Mouse (Mus musculus): ENCODE data around the gene Ccdc81. TPM values are rescaled to one million over a fixed set of nuclear protein-coding genes. Genes with fewer than 3 reads are reported as not detected.
A peak's percentile ranks its signal among the peaks of the same experiment; 100 is the strongest.

Gene Ccdc81
- polyA plus RNA-seq, 1 experiment from 2014 or later = 0.74 TPM

- no peaks in the 10 kb centered on the region for H3K4me1 ChIP-seq (replicated peaks; ENCODE audit: control insufficient read depth, insufficient read depth, low read length)
- H3K4me2 ChIP-seq (replicated peaks) = no peak overlapping the region
- peaks cover 21% of the 10 kb centered on the region; the same call in 1 of the 2 replicates for H3K36me3 ChIP-seq (replicated peaks; ENCODE audit: control insufficient read depth, insufficient read depth)
- H3K27ac ChIP-seq = no peak overlapping the region
- ATAC-seq (ENCODE audit: low FRiP score) = no peak
- 92% methylated on average over 3 of the region's 3 CpGs for WGBS
- H3K9me3 ChIP-seq (ENCODE audit: control insufficient read depth, low read length) = no peaks in the 10 kb centered on the region
- H3K27me3 ChIP-seq (ENCODE audit: control insufficient read depth, insufficient read depth, low read length) = no peaks in the 10 kb centered on the region
- no peak for DNase-seq (ENCODE audit: low spot score)
- no peak overlapping the region for H3K9ac ChIP-seq
- no peak overlapping the region for H3K4me3 ChIP-seq (replicated peaks; ENCODE audit: low read length)
Measured at GRCm38 (mm10) chr7:89913432-89914158, 10.2 kb upstream of the Ccdc81 start.

DNA sequence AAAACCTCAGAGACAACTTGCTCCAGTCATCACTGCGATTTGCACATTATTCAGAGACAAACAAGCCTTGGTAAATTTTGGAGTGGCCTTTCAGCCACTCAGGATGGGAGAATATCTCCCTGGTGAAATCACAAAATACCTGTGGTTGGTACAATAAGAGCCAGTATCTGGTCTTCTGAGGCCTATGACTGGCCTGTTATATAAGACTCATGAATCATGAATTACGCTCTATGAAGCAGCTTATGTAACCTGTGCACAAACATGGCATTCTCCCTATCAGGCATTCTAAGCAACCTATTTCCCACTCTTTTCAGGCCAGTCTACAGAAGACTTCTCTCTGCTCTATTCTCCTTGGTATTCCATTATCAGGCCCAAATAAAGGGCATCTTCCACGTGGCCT lies 8.9 kb upstream of the Ccdc81 start:
- Histone ChIP-seq H3K27me3 (ENCODE audit: control insufficient read depth, insufficient read depth, low read length) (no peaks in the 10 kb centered on the region), H3K4me1 (replicated peaks; ENCODE audit: control insufficient read depth, insufficient read depth, low read length) (no peaks in the 10 kb centered on the region), H3K9me3 (ENCODE audit: control insufficient read depth, low read length) (no peaks in the 10 kb centered on the region), H3K4me3 (replicated peaks; ENCODE audit: low read length) (no peak overlapping the region), H3K9ac (no peak overlapping the region), H3K36me3 (replicated peaks; ENCODE audit: control insufficient read depth, insufficient read depth) (peaks cover 10% of the 10 kb centered on the region; the same call in 1 of the 2 replicates), H3K4me2 (replicated peaks) (no peak overlapping the region), H3K27ac (no peak overlapping the region)
- WGBS = 89% methylated on average over 3 of the region's 3 CpGs
- DNase-seq (ENCODE audit: low spot score) (no peak), ATAC-seq (ENCODE audit: low FRiP score) (no peak)

- Histone ChIP-seq H3K4me2 (replicated peaks) (no peak overlapping the region), H3K4me1 (replicated peaks; ENCODE audit: control insufficient read depth, insufficient read depth, low read length) (no peaks in the 10 kb centered on the region), H3K27me3 (ENCODE audit: control insufficient read depth, insufficient read depth, low read length) (no peaks in the 10 kb centered on the region), H3K36me3 (replicated peaks; ENCODE audit: control insufficient read depth, insufficient read depth) (0 out of 2 replicates have a peak, but pooled peaks cover under 1% of the 10 kb centered on the region), H3K9ac (no peak overlapping the region), H3K4me3 (replicated peaks; ENCODE audit: low read length) (no peak overlapping the region), H3K27ac (no peak overlapping the region), H3K9me3 (ENCODE audit: control insufficient read depth, low read length) (no peaks in the 10 kb centered on the region)
- ATAC-seq (ENCODE audit: low FRiP score) (no peak), DNase-seq (ENCODE audit: low spot score) (no peak)
- WGBS = 85% methylated on average over 4 of the region's 4 CpGs
Measured at GRCm38 (mm10) chr7:89909711-89910110, 6.3 kb upstream of the Ccdc81 start.

DNA sequence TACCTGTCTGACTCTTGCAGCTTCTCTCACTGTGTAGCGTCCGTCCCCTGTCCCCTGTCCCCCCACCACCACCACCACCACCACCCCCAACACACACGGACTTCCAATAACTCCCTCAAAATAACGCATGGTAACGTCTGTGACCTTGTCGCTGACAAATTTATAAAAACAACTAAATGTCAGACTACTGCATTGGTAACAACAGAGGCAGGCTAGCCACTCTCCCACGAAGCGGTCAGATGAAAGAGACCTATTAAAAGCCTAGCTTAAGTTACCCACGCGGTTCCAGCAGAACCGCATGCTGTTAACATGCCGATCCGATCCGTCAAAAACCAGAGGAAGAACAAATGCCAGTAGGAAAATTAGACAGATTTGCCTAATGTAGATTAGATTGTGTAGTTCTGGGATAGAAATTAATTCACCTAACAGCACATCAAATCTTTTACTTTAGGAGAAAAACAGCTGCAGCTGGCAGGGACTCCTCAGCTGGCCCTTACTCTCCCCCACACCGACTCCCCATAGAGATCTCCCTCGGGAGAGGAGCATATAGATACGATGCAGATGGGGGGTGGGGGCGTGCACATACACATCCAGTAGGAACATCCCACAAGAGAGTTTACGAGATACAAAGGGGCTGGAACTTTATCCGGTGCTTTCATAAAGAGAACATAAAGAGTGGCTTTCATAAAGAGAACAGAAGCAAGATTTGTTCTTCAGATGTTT lies 5.6 kb upstream of the Ccdc81 start:
- no peak overlapping the region for H3K9ac ChIP-seq
- no peaks in the 10 kb centered on the region for H3K4me1 ChIP-seq (replicated peaks; ENCODE audit: control insufficient read depth, insufficient read depth, low read length)
- no peaks in the 10 kb centered on the region for H3K9me3 ChIP-seq (ENCODE audit: control insufficient read depth, low read length)
- no peaks in the 10 kb centered on the region for H3K27me3 ChIP-seq (ENCODE audit: control insufficient read depth, insufficient read depth, low read length)
- 79% methylated on average over 20 of the region's 20 CpGs for WGBS
- H3K27ac ChIP-seq = no peak overlapping the region
- DNase-seq (ENCODE audit: low spot score) (no peak), ATAC-seq (ENCODE audit: low FRiP score) (no peak)
- no peak overlapping the region for H3K4me3 ChIP-seq (replicated peaks; ENCODE audit: low read length)
- no peak overlapping the region for H3K4me2 ChIP-seq (replicated peaks)
- no peaks in the 10 kb centered on the region for H3K36me3 ChIP-seq (replicated peaks; ENCODE audit: control insufficient read depth, insufficient read depth)

- Histone ChIP-seq H3K4me2 (replicated peaks) (no peak overlapping the region), H3K9me3 (ENCODE audit: control insufficient read depth, low read length) (no peaks in the 10 kb centered on the region), H3K4me3 (replicated peaks; ENCODE audit: low read length) (no peak overlapping the region), H3K27me3 (ENCODE audit: control insufficient read depth, insufficient read depth, low read length) (no peaks in the 10 kb centered on the region), H3K9ac (no peak overlapping the region), H3K36me3 (replicated peaks; ENCODE audit: control insufficient read depth, insufficient read depth) (no peaks in the 10 kb centered on the region), H3K4me1 (replicated peaks; ENCODE audit: control insufficient read depth, insufficient read depth, low read length) (no peaks in the 10 kb centered on the region), H3K27ac (no peak overlapping the region)
- no peak for ATAC-seq (ENCODE audit: low FRiP score)
- no peak for DNase-seq (ENCODE audit: low spot score)
- WGBS = 70% methylated on average over 7 of the region's 7 CpGs
Measured at GRCm38 (mm10) chr7:89908421-89908820, 5.0 kb upstream of the Ccdc81 start.

GRCm38 (mm10) chr7:89907950-89908349 lies 4.5 kb upstream of the Ccdc81 start:
- WGBS = 20% methylated on average over 8 of the region's 8 CpGs
- no peaks in the 10 kb centered on the region for H3K36me3 ChIP-seq (replicated peaks; ENCODE audit: control insufficient read depth, insufficient read depth)
- peak; percentile 72; the same call in 1 of the 2 replicates for ATAC-seq (ENCODE audit: low FRiP score)
- no peaks in the 10 kb centered on the region for H3K4me1 ChIP-seq (replicated peaks; ENCODE audit: control insufficient read depth, insufficient read depth, low read length)
- no peaks in the 10 kb centered on the region for H3K9me3 ChIP-seq (ENCODE audit: control insufficient read depth, low read length)
- no peak overlapping the region for H3K9ac ChIP-seq
- H3K27ac ChIP-seq = no peak overlapping the region
- no peaks in the 10 kb centered on the region for H3K27me3 ChIP-seq (ENCODE audit: control insufficient read depth, insufficient read depth, low read length)
- peak; percentile 85 for DNase-seq (ENCODE audit: low spot score)
- H3K4me2 ChIP-seq (replicated peaks) = no peak overlapping the region
- no peak overlapping the region for H3K4me3 ChIP-seq (replicated peaks; ENCODE audit: low read length)

DNA sequence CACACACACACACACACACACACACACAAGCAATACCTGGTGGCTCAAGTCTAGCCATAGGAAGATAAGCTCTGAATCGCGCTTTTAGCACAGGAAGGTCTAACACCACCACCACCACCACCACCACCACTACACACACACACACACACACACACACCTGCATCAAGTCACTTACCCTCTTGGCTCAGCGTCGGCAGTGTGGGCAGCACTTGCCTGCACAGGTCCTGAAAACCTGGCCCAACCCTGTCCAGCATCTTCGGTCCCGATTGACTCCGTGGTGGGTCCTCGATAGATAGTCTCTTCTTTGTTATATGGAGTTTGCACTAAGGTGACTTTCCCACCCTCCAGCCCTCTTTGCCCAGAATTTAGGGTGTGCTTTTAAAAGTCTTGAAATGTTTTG lies 422 bp downstream of the Ccdc81 start:
- no peak for ATAC-seq (ENCODE audit: low FRiP score)
- Histone ChIP-seq H3K36me3 (replicated peaks; ENCODE audit: control insufficient read depth, insufficient read depth) (no peaks in the 10 kb centered on the region), H3K9me3 (ENCODE audit: control insufficient read depth, low read length) (no peaks in the 10 kb centered on the region), H3K27ac (no peak overlapping the region), H3K4me1 (replicated peaks; ENCODE audit: control insufficient read depth, insufficient read depth, low read length) (no peaks in the 10 kb centered on the region), H3K27me3 (ENCODE audit: control insufficient read depth, insufficient read depth, low read length) (no peaks in the 10 kb centered on the region), H3K4me2 (replicated peaks) (peak overlapping the region; percentile 42), H3K9ac (no peak overlapping the region; the same call in 1 of the 2 replicates), H3K4me3 (replicated peaks; ENCODE audit: low read length) (no peak overlapping the region)
- no peak for DNase-seq (ENCODE audit: low spot score)
- 87% methylated on average over 8 of the region's 8 CpGs for WGBS

DNA sequence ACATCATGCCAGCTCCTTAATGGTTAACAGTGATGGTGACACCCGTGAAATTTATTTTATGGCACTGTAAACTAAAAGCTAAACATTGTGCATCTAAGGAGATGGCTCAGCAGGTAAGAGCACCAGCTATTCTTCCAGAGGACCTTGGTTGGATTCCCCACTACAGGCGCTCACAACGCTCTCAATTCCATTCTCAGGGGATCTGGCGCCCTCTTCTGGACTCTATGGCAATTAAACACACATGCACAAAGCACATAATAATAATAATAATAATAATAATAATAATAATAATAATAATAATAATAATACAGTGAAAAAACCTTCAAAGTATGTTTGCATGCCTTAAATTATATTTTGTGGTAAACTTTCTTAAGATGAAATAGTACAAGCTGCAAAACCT lies 11.6 kb downstream of the Ccdc81 start:
- no peak overlapping the region for H3K9ac ChIP-seq
- no peaks in the 10 kb centered on the region for H3K36me3 ChIP-seq (replicated peaks; ENCODE audit: control insufficient read depth, insufficient read depth)
- no peaks in the 10 kb centered on the region for H3K27me3 ChIP-seq (ENCODE audit: control insufficient read depth, insufficient read depth, low read length)
- no peak overlapping the region for H3K4me3 ChIP-seq (replicated peaks; ENCODE audit: low read length)
- no peaks in the 10 kb centered on the region for H3K4me1 ChIP-seq (replicated peaks; ENCODE audit: control insufficient read depth, insufficient read depth, low read length)
- H3K4me2 ChIP-seq (replicated peaks) = no peak overlapping the region
- DNase-seq (ENCODE audit: low spot score) (no peak), ATAC-seq (ENCODE audit: low FRiP score) (no peak)
- WGBS = 34% methylated on average over 4 of the region's 4 CpGs
- H3K27ac ChIP-seq = no peak overlapping the region
- no peaks in the 10 kb centered on the region for H3K9me3 ChIP-seq (ENCODE audit: control insufficient read depth, low read length)

DNA sequence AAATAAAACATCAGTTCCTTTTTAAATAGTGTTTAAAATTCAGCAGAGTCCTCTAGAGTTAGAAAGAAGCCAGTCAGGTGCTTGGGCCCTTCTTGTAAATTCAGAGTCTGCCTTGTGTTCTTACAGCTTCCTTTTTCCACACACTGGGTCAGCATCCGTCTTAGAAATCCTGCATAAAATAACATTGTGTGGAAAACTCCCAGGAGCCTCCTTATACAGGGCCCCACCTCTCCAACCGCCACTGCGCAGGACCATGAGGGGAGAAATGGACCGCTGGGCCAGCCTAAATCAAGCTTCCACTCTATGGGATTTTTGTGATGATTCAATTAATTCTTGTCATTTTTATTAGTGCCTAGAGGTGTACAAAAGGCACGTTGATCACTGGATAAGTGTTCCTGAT lies 12.0 kb downstream of the Ccdc81 start:
- ATAC-seq (ENCODE audit: low FRiP score) = no peak
- 78% methylated on average over 5 of the region's 5 CpGs for WGBS
- Histone ChIP-seq H3K9me3 (ENCODE audit: control insufficient read depth, low read length) (no peaks in the 10 kb centered on the region), H3K4me1 (replicated peaks; ENCODE audit: control insufficient read depth, insufficient read depth, low read length) (no peaks in the 10 kb centered on the region), H3K9ac (no peak overlapping the region), H3K4me2 (replicated peaks) (no peak overlapping the region), H3K27me3 (ENCODE audit: control insufficient read depth, insufficient read depth, low read length) (no peaks in the 10 kb centered on the region), H3K36me3 (replicated peaks; ENCODE audit: control insufficient read depth, insufficient read depth) (no peaks in the 10 kb centered on the region), H3K4me3 (replicated peaks; ENCODE audit: low read length) (no peak overlapping the region), H3K27ac (no peak overlapping the region)
- no peak for DNase-seq (ENCODE audit: low spot score)

Data from hindbrain, embryonic 14.5 days (tissue).